Mouse (Mus musculus): ENCODE data around the gene Galnt18.
A peak's percentile ranks its signal among the peaks of the same experiment; 100 is the strongest.

Galnt18 gene

DNA sequence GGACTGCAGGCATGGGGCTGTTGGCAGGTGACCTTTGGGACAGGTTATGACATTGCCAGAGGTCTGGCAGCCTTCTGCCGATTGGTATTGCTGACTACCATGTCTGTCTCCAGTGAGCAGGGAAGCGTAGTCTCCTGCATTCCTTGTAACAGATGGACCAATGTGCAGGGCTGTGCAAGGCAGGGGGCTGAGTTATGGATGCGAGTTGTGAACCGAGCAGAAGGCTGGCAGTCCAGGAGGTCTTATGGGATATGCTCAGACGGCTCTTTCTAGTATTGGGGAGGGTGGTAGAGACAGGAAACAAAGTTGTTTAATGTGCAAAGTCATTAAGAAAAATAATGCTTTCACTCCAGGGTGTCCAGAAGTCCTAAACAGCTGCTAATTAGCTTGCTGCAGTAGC, 312.1 kb downstream of the Galnt18 start:
- no peak for DNase-seq (ENCODE audit: low spot score)

- no peak for DNase-seq (ENCODE audit: low spot score)
Measured at GRCm38 (mm10) chr7:111466720-111467119, 313.1 kb downstream of the Galnt18 start.

DNA sequence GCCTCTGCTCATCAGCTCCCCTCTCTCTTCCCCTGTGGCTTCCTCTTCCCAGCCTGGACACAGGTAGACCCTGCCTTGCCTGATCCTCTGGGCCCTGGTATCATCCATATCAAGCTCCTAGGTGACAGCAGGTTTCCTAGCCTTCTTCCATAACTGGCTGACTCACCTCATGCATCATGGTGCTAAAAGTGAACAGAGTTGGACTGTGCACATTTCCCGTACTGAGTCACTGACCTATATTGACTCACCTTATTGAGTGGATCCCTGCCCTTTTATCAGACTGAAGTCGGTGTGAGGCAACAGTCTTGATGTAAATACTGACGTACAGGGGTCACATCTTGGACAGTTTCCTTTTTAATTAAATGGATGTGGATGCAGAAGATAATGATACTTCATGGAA, 313.7 kb downstream of the Galnt18 start:
- DNase-seq (ENCODE audit: low spot score): no peak

DNA sequence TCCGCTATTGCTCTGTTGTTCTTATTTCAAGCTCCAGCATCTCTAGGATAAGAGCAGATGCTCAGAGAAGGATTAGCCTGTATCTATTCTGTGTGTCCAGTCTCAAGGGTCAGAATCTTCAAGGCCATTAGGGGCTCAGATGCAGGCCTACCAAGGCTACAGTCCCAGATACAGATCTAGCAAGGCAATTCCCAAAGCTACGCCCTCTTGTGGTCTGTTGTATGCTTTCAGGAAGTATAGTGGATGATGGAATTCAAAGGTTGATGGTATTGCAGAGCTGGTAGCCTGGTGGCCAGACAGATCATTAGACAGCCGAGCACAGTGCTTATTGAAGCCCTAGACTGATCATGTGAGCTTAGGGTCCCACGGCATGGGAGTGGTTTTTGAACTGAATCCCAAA, 320.1 kb downstream of the Galnt18 start:
- peak; percentile 18 for DNase-seq (ENCODE audit: low spot score)

DNA sequence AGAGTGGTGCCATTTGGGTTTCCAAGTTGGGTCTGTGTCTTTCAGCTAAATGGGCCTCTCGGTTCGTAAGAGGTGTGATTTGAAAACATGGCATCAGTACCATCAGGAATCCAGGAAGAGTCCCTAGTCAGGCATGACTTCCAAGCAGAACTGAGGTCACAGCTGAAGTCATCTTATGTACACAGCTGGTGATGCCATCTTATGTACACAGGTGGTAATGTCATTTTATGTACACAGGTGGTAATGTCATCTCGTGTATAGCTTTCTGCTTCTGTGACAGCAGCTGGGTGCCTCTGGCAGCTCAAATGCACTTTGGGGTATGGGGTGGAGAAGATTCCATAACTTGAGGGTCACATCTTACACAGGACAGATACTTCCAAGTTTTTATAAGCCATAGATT, 323.8 kb downstream of the Galnt18 start:
- no peak for DNase-seq (ENCODE audit: low spot score)

DNA sequence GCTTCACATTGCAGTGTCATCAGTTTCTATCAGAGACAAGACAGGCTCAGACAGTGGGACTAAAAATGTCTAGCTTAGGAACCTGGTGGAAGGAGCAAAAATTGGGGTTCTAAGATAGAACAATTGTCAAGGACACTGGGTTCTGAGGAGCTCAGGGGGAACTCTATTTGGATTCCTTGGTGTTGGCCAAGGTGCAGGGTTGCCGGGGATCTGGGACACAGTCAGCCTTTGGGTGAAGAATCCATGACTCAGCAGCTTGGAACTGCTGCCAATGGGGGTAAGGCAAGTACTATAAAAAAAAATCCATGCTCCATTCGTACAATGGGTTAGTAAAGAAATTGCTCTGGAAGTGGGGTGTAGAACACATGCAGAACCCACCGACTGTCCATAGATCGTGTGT, 324.2 kb downstream of the Galnt18 start:
- DNase-seq (ENCODE audit: low spot score): no peak

- DNase-seq (ENCODE audit: low spot score): no peak
Measured at GRCm38 (mm10) chr7:111452000-111452399, 327.8 kb downstream of the Galnt18 start.

GRCm38 (mm10) chr7:111450286-111451095, 329.3 kb downstream of the Galnt18 start:
- no peak for DNase-seq (ENCODE audit: low spot score)

- DNase-seq (ENCODE audit: low spot score): no peak
Measured at GRCm38 (mm10) chr7:111433173-111433572, 346.6 kb downstream of the Galnt18 start.

- DNase-seq (ENCODE audit: low spot score): no peak
Measured at GRCm38 (mm10) chr7:111427392-111427791, 352.4 kb downstream of the Galnt18 start.

All from retina, embryonic 14.5 days (tissue).